Mouse (Mus musculus): ENCODE measurements around the gene Zfp286. TPM values are rescaled to one million over a fixed set of nuclear protein-coding genes. Genes with fewer than 3 reads are reported as not detected.

Zfp286 gene
- polyA plus RNA-seq, 1 experiment from 2014 or later, result 31.1 TPM

DNA sequence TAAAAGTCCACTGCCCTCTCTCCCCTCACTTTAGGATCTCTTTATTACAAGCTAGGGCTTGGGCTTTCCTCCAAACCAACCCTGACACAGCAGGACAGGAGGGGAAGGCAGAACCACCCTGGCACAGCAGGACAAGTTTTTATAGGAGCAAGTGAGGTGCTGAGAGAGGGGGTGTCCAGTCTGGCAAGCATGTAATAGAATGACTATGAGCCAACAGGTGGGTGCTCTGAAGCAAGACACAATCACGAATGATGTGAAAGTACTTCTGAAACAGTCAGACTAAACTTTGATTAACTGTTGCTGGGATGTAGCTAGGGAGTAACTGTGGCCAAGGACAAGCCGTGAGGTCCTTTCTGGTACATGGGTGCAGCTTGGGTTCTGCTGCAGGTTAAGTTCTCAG is 83.1 kb downstream of the Zfp286 start:
- DNase-seq (ENCODE audit: low spot score) (no peak), ATAC-seq (ENCODE audit: low FRiP score) (no peak)
- Histone ChIP-seq H3K36me3 (ENCODE audit: control insufficient read depth, insufficient read depth, low read length) (no peaks in the 10 kb centered on the region), H3K9ac (ENCODE audit: low read depth, low read length) (no peak overlapping the region), H3K27me3 (ENCODE audit: control insufficient read depth, insufficient read depth, low read length) (no peaks in the 10 kb centered on the region), H3K4me2 (replicated peaks; ENCODE audit: low read depth, low read length) (no peak overlapping the region), H3K4me3 (ENCODE audit: low read depth, low read length) (no peak overlapping the region), H3K27ac (ENCODE audit: low read depth, low read length) (no peak overlapping the region), H3K4me1 (replicated peaks; ENCODE audit: control insufficient read depth, insufficient read depth, low read length) (no peaks in the 10 kb centered on the region), H3K9me3 (ENCODE audit: control insufficient read depth, low read length) (no peaks in the 10 kb centered on the region)
- WGBS, result 89% methylated on average over 2 of the region's 2 CpGs

Other genes starting within 250 kb of the Zfp286 start
- gene Ubb, start 238.3 kb downstream of the Zfp286 start, polyA plus RNA-seq (2014; fragmentation: Nextera tagmentation; extraction: Ambion mirVana), result 3,694 and 3,897 TPM in 2 replicates
- 6.5 and 8.9 TPM in 2 replicates for gene Trpv2, start 215.0 kb downstream of the Zfp286 start, polyA plus RNA-seq (2014; fragmentation: Nextera tagmentation; extraction: Ambion mirVana)
- gene Lrrc75a, start 140.9 kb downstream of the Zfp286 start, polyA plus RNA-seq (2014; fragmentation: Nextera tagmentation; extraction: Ambion mirVana), result 16.2 and 16.7 TPM in 2 replicates
- gene Mmgt2, start 140.8 kb downstream of the Zfp286 start, polyA plus RNA-seq (2014; fragmentation: Nextera tagmentation; extraction: Ambion mirVana), result 38.8 and 43.5 TPM in 2 replicates
- 14.0 and 15.1 TPM in 2 replicates for gene Zfp287, start 57.6 kb downstream of the Zfp286 start, polyA plus RNA-seq (2014; fragmentation: Nextera tagmentation; extraction: Ambion mirVana)
- gene Gm10428, start 36.4 kb downstream of the Zfp286 start, polyA plus RNA-seq (2014; fragmentation: Nextera tagmentation; extraction: Ambion mirVana), result not detected in 2 replicates
- gene Trim16, start 30.8 kb upstream of the Zfp286 start, polyA plus RNA-seq (2014; fragmentation: Nextera tagmentation; extraction: Ambion mirVana), result 5.3 and 6.4 TPM in 2 replicates
- gene Fbxw10, start 57.6 kb upstream of the Zfp286 start, polyA plus RNA-seq (2014; fragmentation: Nextera tagmentation; extraction: Ambion mirVana), result 0.49 and 0.65 TPM in 2 replicates
- 41.7 and 53.0 TPM in 2 replicates for gene Tvp23b, start 90.0 kb upstream of the Zfp286 start, polyA plus RNA-seq (2014; fragmentation: Nextera tagmentation; extraction: Ambion mirVana)
- 0.22 TPM in 1 of 2 replicates, not detected in the other for gene Cdrt4, start 161.7 kb upstream of the Zfp286 start, polyA plus RNA-seq (2014; fragmentation: Nextera tagmentation; extraction: Ambion mirVana)

Measured in hindbrain, embryonic 11.5 days (tissue).